Mouse (Mus musculus) retina, embryonic 14.5 days (tissue): Measurements from ENCODE around the gene Mgmt.

Source experiments
- DNase-seq: peaks from one replicate; pipeline ENCODE4 v3.0.0-alpha.2; 2015; ENCODE audit warnings: low spot score

Mgmt gene

DNA sequence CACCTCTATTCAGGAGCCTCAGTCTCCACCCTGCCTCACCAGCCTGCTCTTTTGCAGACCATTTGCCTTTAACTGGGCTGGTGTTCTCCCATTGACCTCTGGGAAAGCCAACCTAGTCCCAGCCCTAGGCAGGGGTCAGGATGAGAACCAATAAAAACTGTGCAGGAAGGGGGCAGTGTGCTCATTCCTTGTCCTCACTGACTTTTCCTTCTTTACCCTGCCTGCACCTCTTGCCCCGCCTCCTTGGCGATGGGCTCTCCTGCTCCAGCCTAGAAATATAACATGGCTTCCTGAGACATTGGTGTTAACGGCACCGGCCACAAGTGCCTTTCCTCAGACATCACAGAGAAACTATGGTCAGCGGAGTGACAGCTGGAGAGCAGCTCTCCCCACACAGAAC is 161.7 kb downstream of the Mgmt start:
- DNase-seq, result no peak

DNA sequence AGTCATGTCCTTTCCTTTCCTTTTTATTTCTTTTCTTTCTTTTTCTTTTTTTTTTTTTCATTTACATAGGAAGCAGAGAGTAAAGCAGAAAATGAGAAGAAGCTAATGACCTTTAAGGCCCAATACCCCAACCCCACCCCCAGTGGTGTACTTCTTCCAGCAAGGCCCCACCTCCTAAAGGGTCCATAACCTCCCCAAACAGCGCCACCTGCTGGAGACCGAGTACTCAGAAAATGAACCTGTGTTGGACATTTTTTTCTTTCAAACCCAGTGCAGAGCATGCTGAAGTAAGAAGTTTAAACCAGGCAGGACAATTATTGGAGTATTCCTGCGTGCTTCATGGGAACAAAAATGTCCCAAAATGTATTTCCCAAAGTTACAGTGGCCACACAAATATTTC is 166.1 kb downstream of the Mgmt start:
- peak; percentile 40 for DNase-seq

DNA sequence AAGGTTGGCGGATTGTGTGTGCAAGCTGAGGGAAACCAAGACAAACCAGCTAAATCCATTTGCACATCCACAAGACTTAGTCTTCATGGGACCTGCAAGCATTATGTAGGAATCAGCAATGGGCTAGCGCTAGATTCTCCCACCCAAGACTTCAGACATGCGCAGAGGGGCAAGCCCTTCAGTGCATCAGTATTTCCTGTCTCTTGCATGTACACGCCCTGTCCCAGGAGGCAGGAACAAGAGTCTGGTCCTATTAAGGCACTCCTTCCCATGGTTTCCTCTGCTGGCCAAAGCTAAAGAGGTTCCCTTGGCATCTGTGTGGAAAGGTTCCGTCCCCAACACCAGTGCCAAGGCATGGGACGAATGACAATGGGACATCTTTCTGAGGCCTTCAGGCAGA is 166.7 kb downstream of the Mgmt start:
- DNase-seq, result no peak

DNA sequence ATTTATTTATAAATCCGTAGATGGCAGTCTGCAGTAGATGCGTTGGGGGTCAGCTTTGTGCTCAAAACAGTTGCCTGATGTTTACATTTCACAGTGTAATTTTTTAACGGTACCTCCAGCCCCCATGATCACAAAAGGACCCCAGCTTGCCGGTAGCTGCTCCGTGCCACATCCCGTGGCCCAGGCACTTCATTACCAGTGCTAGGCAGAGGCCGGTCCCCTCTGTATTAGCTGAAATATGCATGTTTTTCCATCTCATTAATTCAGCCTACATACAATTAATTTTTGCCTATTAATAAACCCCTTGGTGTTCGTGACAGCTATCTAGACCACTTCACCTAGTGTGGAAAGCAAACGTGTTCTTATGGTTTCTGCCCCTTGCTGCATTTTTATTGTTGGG is 169.8 kb downstream of the Mgmt start:
- no peak for DNase-seq

DNA sequence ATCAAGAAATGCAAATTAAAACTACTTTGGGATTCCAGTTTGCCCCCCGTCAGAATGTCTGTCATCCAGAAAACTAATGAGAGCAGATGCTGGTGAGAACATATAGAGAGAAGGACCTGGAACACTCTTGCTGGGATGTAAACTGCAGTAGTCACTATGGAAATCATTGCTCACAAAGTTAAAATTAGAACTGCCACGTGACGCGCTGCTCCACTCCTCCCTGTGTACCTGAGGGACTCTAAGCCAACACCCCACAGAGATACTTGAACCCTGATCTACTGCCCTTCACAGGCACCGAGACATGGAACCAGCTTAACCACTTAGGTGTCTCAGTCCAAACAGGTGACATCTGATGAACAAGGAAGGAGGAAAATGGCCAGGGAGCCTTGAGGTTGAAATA is 171.0 kb downstream of the Mgmt start:
- no peak for DNase-seq

DNA sequence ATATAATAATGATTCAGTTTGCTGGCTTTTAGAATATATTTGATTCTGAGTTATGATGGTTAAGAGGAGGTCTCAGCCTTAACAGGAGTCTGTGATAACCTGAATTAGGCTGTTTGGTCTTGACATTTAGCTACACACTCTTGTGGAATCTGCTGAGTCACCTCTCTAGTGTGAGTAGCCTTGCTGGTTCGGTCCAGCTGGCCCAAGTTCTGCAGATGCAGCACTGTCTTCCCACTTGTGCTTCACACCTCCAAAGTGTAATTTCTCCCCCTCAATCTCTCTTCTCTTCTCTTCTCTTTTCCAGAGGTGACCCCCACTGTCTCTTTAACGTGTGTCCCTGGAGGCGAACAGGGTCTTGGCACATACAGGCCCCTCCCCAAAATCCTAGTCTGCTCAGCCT is 171.8 kb downstream of the Mgmt start:
- no peak for DNase-seq

DNA sequence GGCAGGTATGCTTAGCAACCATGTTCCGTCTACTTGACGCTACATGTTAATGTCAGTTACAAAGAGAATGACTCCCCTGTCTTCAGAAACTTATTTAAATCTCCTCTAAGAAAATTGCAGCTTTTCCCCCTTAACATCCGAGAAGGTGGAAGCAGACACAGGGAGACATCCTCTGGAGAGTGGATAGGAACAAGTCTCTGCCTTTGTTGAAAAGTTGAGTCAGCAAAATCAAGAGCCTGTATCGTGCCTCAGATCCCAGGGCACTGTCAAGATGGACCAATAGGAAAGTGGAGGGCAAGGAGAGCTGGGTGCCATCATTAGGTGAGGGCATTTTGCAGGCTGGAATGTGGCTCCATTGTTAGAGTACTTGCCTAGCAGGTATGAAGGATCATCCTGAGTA is 172.6 kb downstream of the Mgmt start:
- DNase-seq, result no peak

DNA sequence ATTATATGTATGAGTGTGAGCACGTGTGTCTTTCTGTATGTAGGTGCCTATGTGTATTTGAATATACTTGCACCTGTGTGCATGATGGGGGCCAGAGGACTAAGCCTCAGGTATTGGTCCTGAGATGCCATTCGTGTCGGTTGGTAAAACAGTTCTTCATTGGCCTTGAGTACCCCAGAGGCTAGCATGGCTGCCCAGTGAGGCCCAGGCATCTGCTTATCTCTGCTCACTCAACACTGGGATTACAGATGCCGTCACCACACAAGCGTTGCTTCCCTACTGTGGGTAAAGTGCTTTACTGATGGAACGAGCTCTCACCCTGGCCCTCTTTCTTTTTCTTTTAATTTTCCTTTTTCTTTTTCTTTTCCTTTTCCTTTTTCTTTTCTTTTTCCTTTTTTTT is 173.3 kb downstream of the Mgmt start:
- DNase-seq, result no peak

DNA sequence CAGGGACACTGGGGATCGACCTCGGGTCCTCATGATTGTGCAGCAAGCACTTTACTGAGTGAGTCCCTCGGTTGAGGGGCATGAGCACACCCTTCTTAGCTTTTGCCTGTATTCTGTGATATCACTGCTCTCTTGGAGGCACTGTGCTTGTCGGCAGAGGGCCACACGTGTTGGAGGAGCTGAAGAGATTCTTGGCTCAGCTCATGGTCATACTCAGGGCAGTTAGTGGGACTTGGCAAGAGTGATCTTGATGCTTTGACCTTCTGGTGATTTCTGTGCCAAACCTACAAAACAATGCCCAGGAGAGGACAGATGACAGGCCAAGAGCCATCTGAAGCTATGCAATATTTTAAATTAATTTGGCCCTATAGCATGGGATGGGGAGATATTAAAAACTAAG is 174.4 kb downstream of the Mgmt start:
- DNase-seq, result no peak

DNA sequence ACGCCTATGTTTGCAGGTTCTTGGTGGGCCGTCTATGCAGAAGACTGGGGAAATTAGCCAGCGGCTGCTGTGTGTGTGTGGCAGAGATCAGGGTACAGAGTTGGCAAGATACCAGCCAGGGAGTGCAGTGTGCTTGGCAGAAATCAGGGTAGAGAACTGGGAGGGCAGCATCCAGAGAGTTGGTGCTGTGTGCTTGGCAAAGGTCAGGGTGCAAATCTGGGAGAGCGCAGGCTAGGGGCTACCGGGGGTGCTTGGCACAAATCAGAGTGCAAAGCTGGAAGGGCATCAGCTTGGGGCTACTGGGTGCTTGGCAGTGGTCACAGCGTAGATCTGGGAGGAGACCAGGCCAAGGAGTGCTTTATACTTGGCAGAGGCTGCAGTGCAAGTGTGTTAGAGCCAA is 175.4 kb downstream of the Mgmt start:
- DNase-seq, result no peak

DNA sequence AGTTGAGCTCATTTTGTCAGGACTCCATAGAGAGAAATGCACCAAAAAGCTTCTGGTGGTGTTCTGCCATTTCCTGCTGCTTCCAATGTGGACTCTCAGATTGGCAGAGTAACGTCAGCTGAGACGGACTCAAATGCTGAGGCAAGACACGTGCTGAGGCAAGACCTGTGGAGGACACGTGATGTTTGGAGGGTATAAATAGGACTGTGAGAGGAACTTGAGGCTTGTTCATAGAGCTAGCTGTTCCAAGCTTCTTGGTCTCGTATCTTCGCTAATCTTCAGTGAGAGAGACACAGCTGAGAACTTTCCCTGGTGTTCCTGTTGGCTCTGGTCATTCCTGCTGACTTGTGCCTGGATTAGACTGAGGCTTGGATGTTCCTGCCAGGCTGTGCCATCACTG is 176.9 kb downstream of the Mgmt start:
- DNase-seq, result no peak

DNA sequence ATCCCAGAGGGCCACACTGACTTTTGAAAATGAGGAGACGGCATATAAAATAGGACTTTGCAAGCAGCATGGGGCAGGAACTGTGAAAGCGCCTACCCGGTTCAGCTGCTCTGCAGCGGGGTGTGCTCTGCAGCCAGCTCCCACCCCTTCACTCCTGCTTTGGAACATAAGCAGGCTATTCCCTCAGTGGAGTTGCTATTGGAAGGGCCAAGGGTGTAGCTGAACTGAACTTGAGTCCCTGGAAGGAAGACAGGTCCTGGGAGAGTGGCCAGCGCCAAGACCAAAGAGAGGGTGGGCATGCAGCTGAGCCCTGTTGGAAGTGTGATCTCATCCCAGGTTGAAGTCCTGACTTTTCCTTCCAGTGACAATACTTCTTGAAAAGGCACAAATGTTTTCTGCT is 179.5 kb downstream of the Mgmt start:
- no peak for DNase-seq

DNA sequence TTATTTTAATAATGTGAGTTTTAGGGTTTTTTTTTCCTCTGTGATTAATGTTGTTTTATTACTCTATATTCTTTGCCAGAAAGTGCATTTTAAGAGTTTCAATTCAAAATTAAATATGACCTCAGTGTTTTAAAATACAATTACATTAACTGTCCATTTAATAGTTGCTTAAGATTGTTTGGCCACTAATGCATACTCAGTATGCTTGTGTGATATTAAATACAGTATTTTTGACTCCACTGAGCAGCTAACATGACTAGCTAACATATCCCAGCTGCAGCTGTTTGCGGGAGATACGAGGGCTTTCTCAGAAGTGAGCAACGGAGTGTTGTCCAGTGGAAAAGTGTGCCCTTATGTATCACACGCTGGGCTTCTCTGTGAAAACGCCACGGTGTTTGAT is 179.9 kb downstream of the Mgmt start:
- DNase-seq, result no peak

DNA sequence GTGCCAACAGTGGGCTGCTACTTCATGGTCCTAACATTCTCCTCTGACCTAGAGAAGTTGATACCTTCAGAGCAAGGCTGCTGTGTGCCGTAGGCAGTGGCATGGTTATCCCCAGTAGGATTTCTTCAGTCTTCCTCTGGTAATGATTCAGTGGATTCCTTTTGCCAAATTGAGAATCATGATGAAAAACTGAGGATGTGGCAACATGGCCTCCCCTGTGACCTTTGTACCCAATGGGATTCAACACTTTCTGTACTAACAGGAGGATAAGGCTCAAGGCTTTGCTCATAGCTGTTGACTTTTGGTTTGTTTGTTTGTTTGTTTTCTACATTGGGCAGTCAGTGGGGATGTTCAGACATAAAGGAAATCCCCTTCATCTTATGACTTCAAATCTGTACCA is 180.9 kb downstream of the Mgmt start:
- DNase-seq, result no peak

DNA sequence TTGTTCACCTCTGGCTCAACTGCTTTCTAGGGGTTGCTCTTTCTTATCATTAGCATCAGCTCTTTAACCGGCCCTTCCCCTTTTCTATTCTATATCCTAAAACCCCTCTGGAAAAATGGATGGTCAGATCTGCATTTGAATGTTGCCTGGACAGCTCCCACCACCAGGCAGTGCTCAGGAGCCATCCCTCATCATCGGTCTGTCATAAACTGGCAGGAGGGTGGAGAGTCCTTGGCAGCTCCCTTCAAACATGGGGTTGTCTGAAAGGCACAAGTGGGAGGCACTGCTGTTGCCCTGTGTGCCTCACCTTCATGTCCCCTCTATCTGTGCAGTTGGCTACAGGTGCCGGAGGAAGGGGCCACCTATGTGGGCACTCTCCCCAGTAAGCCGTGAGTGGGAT is 185.8 kb downstream of the Mgmt start:
- no peak for DNase-seq

DNA sequence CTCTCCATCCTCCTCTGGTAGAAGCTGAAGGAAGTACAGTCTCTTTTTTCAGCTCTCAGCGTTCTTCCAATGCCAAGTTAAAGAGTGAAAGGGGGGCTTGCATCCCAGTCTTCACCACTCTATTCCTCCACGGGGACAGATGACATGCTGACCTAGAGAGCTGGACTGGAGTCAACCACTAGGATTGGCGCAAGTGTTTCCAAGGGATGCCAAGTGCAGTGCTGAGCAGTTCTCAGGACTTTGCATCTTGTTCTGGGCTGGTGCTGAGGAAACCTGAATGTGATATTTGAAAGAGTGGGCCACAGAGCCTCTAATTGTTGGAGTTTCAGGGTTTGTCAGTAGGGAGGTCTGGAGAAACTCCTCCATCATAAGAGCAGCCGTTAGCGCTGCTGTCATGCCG is 187.8 kb downstream of the Mgmt start:
- DNase-seq, result no peak

DNA sequence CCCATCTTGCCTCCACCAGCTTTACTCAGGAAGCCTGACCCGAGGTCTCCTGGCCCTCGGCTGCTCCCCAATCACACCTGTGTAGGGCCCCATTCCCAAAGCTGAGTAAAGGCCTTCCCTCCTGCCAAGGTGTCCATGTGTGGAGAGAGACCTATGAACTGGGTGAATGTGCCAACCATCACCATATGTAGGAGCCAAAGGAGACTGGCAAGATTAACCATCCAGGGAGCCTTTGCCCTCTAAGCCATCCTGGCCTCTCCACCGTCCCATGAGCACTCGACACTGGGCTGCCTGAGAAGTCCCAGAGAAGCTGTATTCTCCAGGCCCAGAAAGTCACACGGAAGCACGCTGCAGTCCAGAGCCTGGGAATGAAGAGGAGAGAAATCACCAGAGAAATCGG is 190.2 kb downstream of the Mgmt start:
- DNase-seq, result no peak

DNA sequence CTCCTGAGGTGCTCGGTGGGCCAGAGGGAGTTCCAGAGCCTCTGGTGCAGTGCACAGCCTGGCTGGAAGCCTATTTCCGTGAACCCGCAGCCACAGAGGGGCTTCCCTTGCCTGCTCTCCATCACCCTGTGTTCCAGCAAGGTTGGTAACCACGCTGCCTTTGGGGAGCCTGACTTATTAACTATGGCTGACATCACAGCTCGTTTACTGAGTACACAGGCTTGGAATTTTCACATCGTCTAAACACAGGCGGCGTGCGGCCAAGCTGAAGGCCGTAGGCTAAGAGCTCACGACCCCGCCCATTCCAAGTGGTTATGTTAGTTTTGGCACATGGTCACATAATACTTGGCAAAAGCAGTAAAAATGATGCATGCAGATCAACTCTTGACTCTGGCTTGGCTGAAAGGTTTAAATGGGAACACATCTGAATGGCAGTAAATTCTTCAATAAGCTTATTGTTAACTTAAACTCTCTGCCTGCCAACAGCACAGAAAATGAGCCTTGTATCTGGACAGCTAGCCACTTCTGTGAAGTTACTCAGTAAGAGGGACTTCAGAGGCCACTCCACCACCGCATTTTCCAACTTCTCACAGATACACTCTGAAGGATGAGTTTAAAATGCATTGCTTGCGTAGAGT is 191.7 kb downstream of the Mgmt start:
- peak; percentile 28 for DNase-seq

DNA sequence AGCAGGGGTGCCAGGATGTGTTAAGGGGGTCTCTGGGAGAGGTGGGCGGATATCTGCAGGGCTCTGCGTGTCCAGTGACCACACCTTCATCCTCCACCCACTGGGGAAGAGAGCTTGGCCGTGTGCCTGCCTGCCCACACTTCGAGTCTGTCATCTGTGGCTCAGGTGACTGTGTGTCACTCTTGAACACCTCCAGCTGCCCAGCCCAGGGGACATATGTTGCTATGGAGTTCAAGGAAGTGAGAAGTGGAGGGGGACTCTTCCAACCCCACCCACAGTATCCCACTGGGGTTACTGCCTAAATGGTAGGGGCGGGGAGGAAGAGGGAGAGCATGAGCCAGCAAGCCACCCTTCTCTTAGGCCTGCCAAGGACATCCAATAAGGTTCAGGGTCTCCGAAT is 192.7 kb downstream of the Mgmt start:
- DNase-seq, result no peak

DNA sequence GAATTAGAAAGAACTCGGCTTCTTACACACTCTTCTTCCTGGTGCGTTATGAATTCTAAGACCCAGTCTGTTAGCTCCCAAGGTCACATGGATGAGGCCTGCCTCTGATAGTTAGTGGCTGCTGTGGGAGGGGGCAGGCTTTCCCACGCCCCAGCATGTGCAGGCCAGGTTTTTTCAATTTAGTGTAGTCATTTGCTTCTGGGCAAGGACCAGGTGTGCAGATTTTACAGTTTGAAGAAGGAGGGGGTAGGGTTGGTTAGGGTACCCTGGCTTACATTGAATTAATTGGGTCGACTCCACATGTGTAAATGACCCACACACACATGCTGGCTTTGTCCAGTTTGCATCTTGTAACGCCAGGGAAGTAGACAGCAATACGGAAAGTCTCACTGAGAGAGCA is 193.7 kb downstream of the Mgmt start:
- DNase-seq, result no peak

DNA sequence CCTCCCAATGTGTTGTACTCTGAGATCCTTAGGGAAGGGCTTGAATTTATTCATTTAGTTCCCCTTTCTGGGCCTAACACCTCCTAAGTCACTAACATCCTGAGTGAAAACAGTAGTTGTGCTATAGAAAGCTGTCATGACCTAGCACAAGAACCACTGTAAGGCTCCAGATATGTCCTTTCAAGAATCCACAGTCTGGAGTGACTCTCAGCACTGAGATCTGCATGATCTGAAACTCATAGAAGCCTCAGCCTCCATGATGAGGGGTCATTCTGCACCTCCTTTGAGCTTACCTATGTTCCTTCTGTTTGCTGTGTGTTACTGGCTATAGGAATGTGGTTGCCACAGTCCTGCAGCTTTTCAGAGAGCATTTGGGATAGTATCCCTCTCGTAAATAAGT is 200.1 kb downstream of the Mgmt start:
- no peak for DNase-seq

DNA sequence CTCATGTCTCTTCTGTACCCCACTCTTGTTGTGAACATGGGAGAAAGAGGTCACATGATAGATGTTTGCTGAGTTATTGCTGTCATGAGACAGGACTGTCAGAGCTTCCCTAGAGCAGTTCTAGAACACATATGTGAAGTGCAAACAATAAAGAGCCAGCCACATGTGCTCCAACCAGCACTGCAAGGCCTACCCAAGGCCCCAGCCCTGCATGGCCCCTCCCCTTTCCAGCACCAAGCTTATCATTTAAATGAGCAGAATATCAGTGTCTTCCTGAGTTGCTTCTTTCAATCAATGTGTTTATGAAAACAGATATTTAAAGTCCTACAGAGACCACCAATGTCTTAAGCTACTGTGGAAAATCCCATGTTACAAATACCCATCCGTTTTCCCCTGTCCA is 201.3 kb downstream of the Mgmt start:
- DNase-seq, result no peak

DNA sequence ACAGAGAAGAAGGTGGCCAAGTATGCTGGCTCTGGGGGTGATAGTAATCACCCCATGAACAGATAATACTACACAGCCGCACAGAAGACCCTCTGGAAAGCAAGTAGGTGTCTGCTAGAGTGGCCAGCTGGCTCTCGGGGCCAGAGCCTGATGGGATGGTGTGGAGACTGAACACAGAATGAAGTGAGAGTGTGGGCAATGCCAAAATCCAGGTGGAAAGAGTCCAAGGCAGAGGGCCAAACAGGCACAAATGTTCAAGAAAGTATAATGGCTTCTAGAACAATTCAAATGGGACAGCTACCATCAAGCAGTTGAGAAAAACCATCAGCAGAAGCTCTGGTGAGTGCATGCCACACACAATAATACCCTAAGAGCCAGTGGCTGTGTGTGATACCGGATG is 205.4 kb downstream of the Mgmt start:
- no peak for DNase-seq

DNA sequence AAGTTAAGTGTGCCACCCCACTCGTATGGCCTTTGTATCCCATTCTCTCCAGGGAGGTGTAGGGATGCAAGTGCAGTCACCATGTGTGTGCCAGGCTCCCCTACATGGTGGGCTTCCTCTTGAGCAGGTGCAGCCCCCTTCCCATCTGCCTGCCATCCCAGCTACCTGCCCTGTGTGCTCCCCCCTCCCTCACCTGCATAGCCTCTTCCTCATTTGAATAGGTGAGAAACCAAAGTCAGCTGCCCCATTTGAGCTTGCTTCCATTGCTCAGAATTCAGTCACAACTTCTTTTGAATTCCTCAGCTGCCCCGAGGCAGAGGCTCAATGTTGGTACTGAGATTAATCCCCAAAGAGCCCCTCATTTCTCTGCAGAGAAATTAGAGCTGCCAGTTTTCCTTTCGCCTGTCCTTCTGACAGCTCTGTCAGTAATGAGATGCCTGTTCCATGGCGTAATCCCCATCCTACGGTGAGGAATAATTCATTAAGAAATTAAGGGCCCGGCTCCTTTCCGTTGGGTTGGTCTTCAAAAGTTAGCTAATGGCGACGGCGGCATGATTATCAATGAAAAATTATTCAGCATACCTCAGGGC is 208.3 kb downstream of the Mgmt start:
- DNase-seq, result no peak

DNA sequence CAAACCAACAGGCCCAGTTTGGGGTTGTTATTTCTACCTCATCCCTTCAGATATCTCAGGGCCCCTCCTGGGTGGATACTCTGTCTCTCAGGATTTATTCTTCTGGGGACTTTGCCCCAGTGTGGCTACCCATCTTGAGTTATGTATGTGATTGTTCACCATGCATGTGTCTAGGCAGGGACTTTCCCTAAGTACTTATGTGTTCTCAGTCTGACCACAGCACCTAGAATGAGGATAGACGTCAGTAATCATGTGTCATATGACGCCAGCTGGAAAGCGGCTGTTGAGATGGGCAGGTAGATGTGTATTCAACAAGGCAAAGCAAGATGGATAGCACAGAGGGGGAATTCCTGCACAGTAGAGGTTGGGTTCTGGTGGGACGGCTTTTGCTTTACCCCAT is 217.7 kb downstream of the Mgmt start:
- DNase-seq, result no peak
